Mouse (Mus musculus): ENCODE data around the gene Sprtn.

GRCm38 (mm10) chr8:124853511-124853910 is 44.2 kb upstream of the Sprtn start:
- TF ChIP-seq CTCF (IDR thresholded peaks at IDR 0.05): no peak
- TF ChIP-seq EP300 (IDR thresholded peaks at IDR 0.05): no peak
